Mouse (Mus musculus) CH12.LX (cell line): ENCODE data around the gene Eml3. TPM values are rescaled to one million over a fixed set of nuclear protein-coding genes. Genes with fewer than 3 reads are reported as not detected.

Experiments used
- DNase-seq: peaks from one replicate; pipeline ENCODE4 v3.0.0-alpha.2; 2013; ENCODE audit errors: extremely low read depth
- H3K27ac ChIP-seq: 2 replicates; pipeline ENCODE4 v1.5.1; 2012; ENCODE audit warnings: low read depth, mild to moderate bottlenecking, control low read depth, moderate library complexity; ENCODE audit not compliant: insufficient read depth
- H3K27me3 ChIP-seq: replicated peaks from 2 replicates; pipeline ENCODE3; 2012; ENCODE audit warnings: inconsistent platforms
- H3K36me3 ChIP-seq, 2 experiments: replicated peaks in 1 of 2; 2 replicates each; pipeline versions ENCODE3 to v1.6.1; 2012; ENCODE audit warnings: inconsistent platforms in 1 of 2, low read length in 1 of 2, mild to moderate bottlenecking in 1 of 2, mixed read lengths in 1 of 2, moderate library complexity in 1 of 2; ENCODE audit not compliant: control insufficient read depth in 1 of 2, insufficient read depth in 1 of 2
- H3K4me1 ChIP-seq, 2 experiments: 2 replicates each; pipeline ENCODE4 v1.6.1; 2012; ENCODE audit warnings: inconsistent platforms in 1 of 2, moderate library complexity in 1 of 2; ENCODE audit not compliant: insufficient read depth in 2 of 2, control insufficient read depth in 1 of 2
- H3K4me2 ChIP-seq: 2 replicates; pipeline ENCODE4 v1.6.1; 2012; ENCODE audit warnings: low read depth, mild to moderate bottlenecking, control low read depth; ENCODE audit not compliant: poor library complexity, insufficient read depth, severe bottlenecking
- H3K4me3 ChIP-seq, 3 experiments: fragments of 150-350 bp in 1 of 3; sonication (generic) in 1 of 3; replicated peaks in 1 of 3; 2 replicates each; pipeline versions ENCODE3 to v1.5.1; 2011 to 2012; ENCODE audit warnings: low read depth in 2 of 3, low read length in 2 of 3, mild to moderate bottlenecking in 2 of 3, moderate library complexity in 2 of 3, control low read depth in 1 of 3, improper control_type of control experiment in 1 of 3, inconsistent platforms in 1 of 3, mixed read lengths in 1 of 3; ENCODE audit not compliant: poor library complexity in 1 of 3
- H3K79me2 ChIP-seq: replicated peaks from 2 replicates; pipeline ENCODE4 v1.6.1; 2012; ENCODE audit warnings: mild to moderate bottlenecking, moderate library complexity; ENCODE audit not compliant: control insufficient read depth, poor library complexity, insufficient read depth, severe bottlenecking; ENCODE audit errors: extremely low read depth
- H3K9ac ChIP-seq: 2 replicates; pipeline ENCODE4 v1.6.1; 2012; ENCODE audit warnings: low read depth, mild to moderate bottlenecking, control low read depth, moderate library complexity; ENCODE audit not compliant: insufficient read depth
- H3K9me3 ChIP-seq: replicated peaks from 2 replicates; pipeline ENCODE3; 2012; ENCODE audit warnings: low read length, inconsistent platforms, mixed read lengths
- BHLHE40 ChIP-seq: IDR thresholded peaks from 2 replicates; pipeline ENCODE4 v1.6.1; 2011; ENCODE audit warnings: mild to moderate bottlenecking, low read depth, low read length, improper control_type of control experiment
- CHD2 ChIP-seq: IDR thresholded peaks from 2 replicates; pipeline ENCODE4 v1.6.1; 2011; ENCODE audit warnings: low read length, improper control_type of control experiment
- E2F4 ChIP-seq: IDR thresholded peaks from 2 replicates; pipeline ENCODE4 v1.6.1; 2011; ENCODE audit warnings: low read depth, low read length, improper control_type of control experiment; ENCODE audit not compliant: insufficient replicate concordance
- ELF1 ChIP-seq: IDR thresholded peaks from 2 replicates; pipeline ENCODE4 v1.6.1; 2014; ENCODE audit warnings: low read depth, mild to moderate bottlenecking, inconsistent platforms, low read length, improper control_type of control experiment
- EP300 ChIP-seq: IDR thresholded peaks from 2 replicates; pipeline ENCODE4 v1.6.1; 2011; ENCODE audit warnings: low read length, improper control_type of control experiment
- ETS1 ChIP-seq: conservative IDR thresholded peaks from 2 replicates; pipeline ENCODE4 v1.6.1; 2012; ENCODE audit warnings: low read depth, mild to moderate bottlenecking, inconsistent platforms, low read length, improper control_type of control experiment, moderate library complexity
- GABPA ChIP-seq: IDR thresholded peaks from 2 replicates; pipeline ENCODE4 v1.6.1; 2012; ENCODE audit warnings: low read depth, low read length, improper control_type of control experiment, inconsistent platforms; ENCODE audit not compliant: insufficient replicate concordance
- IRF4 ChIP-seq: IDR thresholded peaks from 2 replicates; pipeline ENCODE4 v1.6.1; 2014; ENCODE audit warnings: low read depth, mild to moderate bottlenecking, inconsistent platforms, low read length, improper control_type of control experiment
- JUN ChIP-seq: IDR thresholded peaks from 2 replicates; pipeline ENCODE4 v1.6.1; 2011; ENCODE audit warnings: low read depth, mild to moderate bottlenecking, low read length, improper control_type of control experiment, moderate library complexity; ENCODE audit not compliant: insufficient read depth
- KAT2A ChIP-seq: IDR thresholded peaks from 2 replicates; pipeline ENCODE4 v1.6.1; 2012; ENCODE audit warnings: low read length, improper control_type of control experiment, inconsistent platforms; ENCODE audit not compliant: insufficient replicate concordance
- MAFK ChIP-seq: IDR thresholded peaks from 2 replicates; pipeline ENCODE4 v1.6.1; 2011; ENCODE audit warnings: low read length, improper control_type of control experiment; ENCODE audit not compliant: insufficient replicate concordance
- MAX ChIP-seq: IDR thresholded peaks from 2 replicates; pipeline ENCODE4 v1.6.1; 2011; ENCODE audit warnings: low read length, improper control_type of control experiment
- MAZ ChIP-seq: IDR thresholded peaks from 2 replicates; pipeline ENCODE4 v1.6.1; 2012; ENCODE audit warnings: low read depth, mild to moderate bottlenecking, inconsistent platforms, low read length, improper control_type of control experiment, moderate library complexity
- MXI1 ChIP-seq: IDR thresholded peaks from 2 replicates; pipeline ENCODE4 v1.6.1; 2011; ENCODE audit warnings: mild to moderate bottlenecking, low read depth, low read length, improper control_type of control experiment
- MYC ChIP-seq: IDR thresholded peaks from 2 replicates; pipeline ENCODE4 v1.6.1; 2011; ENCODE audit warnings: low read depth, mild to moderate bottlenecking, improper control_type of control experiment, low read length
- NRF1 ChIP-seq: IDR thresholded peaks from 2 replicates; pipeline ENCODE4 v1.6.1; 2014; ENCODE audit warnings: low read depth, mild to moderate bottlenecking, inconsistent platforms, low read length, improper control_type of control experiment, moderate library complexity
- POLR2A ChIP-seq: IDR thresholded peaks from 2 replicates; pipeline ENCODE4 v1.6.1; 2011; ENCODE audit warnings: low read depth, mild to moderate bottlenecking, improper control_type of control experiment, low read length
- POLR2AphosphoS2 ChIP-seq: IDR thresholded peaks from 2 replicates; pipeline ENCODE4 v1.6.1; 2011; ENCODE audit warnings: low read depth, low read length, improper control_type of control experiment
- RCOR1 ChIP-seq: conservative IDR thresholded peaks from 2 replicates; pipeline ENCODE4 v1.6.1; 2012; ENCODE audit warnings: low read depth, mild to moderate bottlenecking, inconsistent platforms, low read length, improper control_type of control experiment
- TBP ChIP-seq: conservative IDR thresholded peaks from 2 replicates; pipeline ENCODE4 v1.6.1; 2011; ENCODE audit warnings: low read depth, low read length, improper control_type of control experiment
- TCF12 ChIP-seq: IDR thresholded peaks from 2 replicates; pipeline ENCODE4 v1.6.1; 2014; ENCODE audit warnings: low read depth, mild to moderate bottlenecking, inconsistent platforms, low read length, improper control_type of control experiment
- ZC3H11A ChIP-seq: IDR thresholded peaks from 2 replicates; pipeline ENCODE4 v1.6.1; 2012; ENCODE audit warnings: low read depth, mild to moderate bottlenecking, inconsistent platforms, low read length, improper control_type of control experiment
- ZKSCAN1 ChIP-seq: IDR thresholded peaks from 2 replicates; pipeline ENCODE4 v1.6.1; 2012; ENCODE audit warnings: low read depth, inconsistent platforms, low read length, improper control_type of control experiment, borderline replicate concordance
- ZNF384 ChIP-seq: IDR thresholded peaks from 2 replicates; pipeline ENCODE4 v1.6.1; 2012; ENCODE audit warnings: low read depth, low read length, improper control_type of control experiment, inconsistent platforms
- dilution Hi-C: fragments of 300-500 bp; cut with MboI; formaldehyde crosslinking; loops from 2 replicates; pipeline ENCODE4 v1.14.3; 2020; ENCODE audit warnings: low sequenced_read_pairs; ENCODE audit not compliant: extremely low pct_unique_long_range_greater_than_20kb, extremely low pct_ligation_motif_present
- in situ Hi-C: fragments of 300-500 bp; cut with MboI; formaldehyde crosslinking; loops from 3 replicates; pipeline ENCODE4 v1.14.3; 2019; ENCODE audit warnings: low sequenced_read_pairs, low pct_ligation_motif_present, low pct_unique_long_range_greater_than_20kb, mixed read lengths
- polyA plus RNA-seq: library from polyadenylated mRNA; unstranded; fragments of >175 nt; gene quantifications from 2 replicates; pipeline ENCODE4 v1.2.1, GENCODE M21; 2012; ENCODE audit warnings: low read depth; ENCODE audit not compliant: insufficient read length
- total RNA-seq, 2 experiments: library from RNA; depleted of rRNA; stranded (reverse); fragments of 300-350 nt in 1 of 2; fragments of >200 nt in 1 of 2; gene quantifications; 2 replicates each; pipeline ENCODE4 v1.2.3; 2012 to 2014

Eml3 gene
- total and polyA plus RNA-seq, 3 experiments: 18.7 to 37.3 (median 33.3) TPM

DNA sequence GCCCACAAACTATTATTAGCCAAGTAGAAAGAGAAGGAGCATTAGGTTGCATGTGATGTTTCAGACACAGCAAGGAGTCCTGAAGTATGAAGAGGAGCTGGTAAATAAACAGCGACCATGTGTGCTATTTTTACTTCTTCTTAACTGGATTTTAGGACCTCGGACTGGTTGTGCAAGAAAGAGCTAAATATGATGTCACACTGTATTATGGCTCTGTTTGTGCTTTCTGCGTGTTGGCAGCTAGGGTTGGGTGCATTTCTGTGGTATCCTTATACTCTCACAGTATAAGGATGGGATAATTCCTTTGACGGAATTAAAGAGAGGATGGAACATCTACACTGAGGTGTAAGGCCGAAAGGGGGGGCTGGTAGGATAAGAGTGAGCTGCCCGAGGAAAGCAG, 15.9 kb downstream of the Eml3 start:
- H3K9ac ChIP-seq: peak overlapping the region; percentile 21; the same call in 1 of the 2 replicates
- peaks cover 61 to 74% of the 10 kb centered on the region in 2 experiments for H3K36me3 ChIP-seq
- no peak for TF ChIP-seq ZNF384
- TF ChIP-seq EP300: no peak
- no peak for TF ChIP-seq TBP
- no peak for TF ChIP-seq KAT2A
- TF ChIP-seq MAFK: no peak
- TF ChIP-seq ZC3H11A: no peak
- TF ChIP-seq ZKSCAN1: no peak
- no peak for TF ChIP-seq RCOR1
- no peak for TF ChIP-seq POLR2A
- TF ChIP-seq MAX: no peak
- TF ChIP-seq GABPA: no peak
- TF ChIP-seq MYC: no peak
- dilution Hi-C loops: no loop called here
- peaks cover 14 to 35% of the 10 kb centered on the region in 2 experiments for H3K4me1 ChIP-seq
- H3K79me2 ChIP-seq: peaks cover 42% of the 10 kb centered on the region
- no peak overlapping the region for H3K4me3 ChIP-seq
- H3K9me3 ChIP-seq: no peaks in the 10 kb centered on the region
- no peaks in the 10 kb centered on the region for H3K27me3 ChIP-seq
- no peak for DNase-seq
- H3K27ac ChIP-seq: no peak overlapping the region
- in situ Hi-C loops: no loop called here
- no peak overlapping the region for H3K4me2 ChIP-seq

DNA sequence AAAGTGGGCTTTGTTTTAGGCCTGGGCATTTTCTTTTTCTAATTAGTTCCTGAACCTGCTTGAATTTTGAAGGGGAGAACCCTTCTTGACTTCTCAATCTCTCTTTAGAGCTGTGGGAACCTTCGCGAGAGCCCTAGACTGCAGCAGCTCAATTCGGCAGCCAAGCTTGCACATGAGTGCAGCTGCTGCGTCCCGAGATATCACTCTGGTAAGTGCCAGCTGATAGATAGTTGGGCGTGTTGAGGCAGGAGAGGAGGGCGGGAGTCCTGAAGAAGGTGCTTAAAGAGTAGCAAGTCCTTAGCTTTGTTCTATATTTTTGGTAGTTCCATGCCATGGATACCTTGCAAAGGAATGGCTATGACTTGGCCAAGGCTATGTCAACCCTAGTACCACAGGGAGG, 17.6 kb downstream of the Eml3 start:
- H3K4me2 ChIP-seq: no peak overlapping the region
- dilution Hi-C loops: no loop called here

More for the DNA sequence above, 17.6 kb downstream of the Eml3 start:
- H3K4me1 ChIP-seq: peaks cover 5 to 24% of the 10 kb centered on the region in 2 experiments; a peak in 3 of 4 replicates
- no peaks in the 10 kb centered on the region for H3K9me3 ChIP-seq
- H3K27ac ChIP-seq: no peak overlapping the region
- H3K36me3 ChIP-seq: peaks cover 70 to 80% of the 10 kb centered on the region in 2 experiments
- no peaks in the 10 kb centered on the region for H3K27me3 ChIP-seq
- H3K79me2 ChIP-seq: peaks cover 42% of the 10 kb centered on the region
- TF ChIP-seq BHLHE40 (no peak), POLR2AphosphoS2 (no peak), NRF1 (no peak), IRF4 (no peak), KAT2A (no peak), MAFK (no peak), ELF1 (no peak), JUN (no peak), ETS1 (no peak), MXI1 (no peak), ZC3H11A (no peak), MAZ (no peak), E2F4 (no peak), CHD2 (no peak), TCF12 (no peak)
- TF ChIP-seq, all 38 proteins: peak for 0
- in situ Hi-C loops: no loop called here
- DNase-seq: no peak
- Histone ChIP-seq H3K9ac (no peak overlapping the region), H3K4me3 (no peak overlapping the region)
